Mouse (Mus musculus) embryonic facial prominence, embryonic 15.5 days (tissue): ENCODE measurements around the gene Mad1l1. TPM values are rescaled to one million over a fixed set of nuclear protein-coding genes. Genes with fewer than 3 reads are reported as not detected.

ENCODE experiments used
- ATAC-seq: fragments of 200-750 bp; cut with Nextera tagmentation; 2 replicates; pipeline ENCODE4 v1.8.0; 2017; ENCODE audit warnings: low read depth, moderate TSS enrichment; ENCODE audit not compliant: insufficient number of reproducible peaks, low FRiP score, low TSS enrichment
- H3K27ac ChIP-seq: fragments of 300-500 bp; sonication (generic); replicated peaks from 2 replicates; pipeline ENCODE4 v1.5.1; 2015; ENCODE audit warnings: mild to moderate bottlenecking, inconsistent platforms
- H3K27me3 ChIP-seq: fragments of 300-500 bp; sonication (generic); 2 replicates; pipeline ENCODE4 v1.6.1; 2015; ENCODE audit warnings: inconsistent platforms
- H3K36me3 ChIP-seq: fragments of 300-500 bp; sonication (generic); 2 replicates; pipeline ENCODE4 v1.6.1; 2015; ENCODE audit warnings: mild to moderate bottlenecking, inconsistent platforms
- H3K4me1 ChIP-seq: fragments of 300-500 bp; sonication (generic); 2 replicates; pipeline ENCODE4 v1.6.1; 2015; ENCODE audit warnings: inconsistent platforms
- H3K4me2 ChIP-seq: fragments of 300-500 bp; sonication (generic); replicated peaks from 2 replicates; pipeline ENCODE4 v1.6.1; 2015; ENCODE audit warnings: mild to moderate bottlenecking, inconsistent platforms
- H3K4me3 ChIP-seq: fragments of 300-500 bp; sonication (generic); replicated peaks from 2 replicates; pipeline ENCODE4 v1.5.1; 2015; ENCODE audit warnings: mild to moderate bottlenecking, inconsistent platforms
- H3K9ac ChIP-seq: fragments of 300-500 bp; sonication (generic); 2 replicates; pipeline ENCODE4 v1.6.1; 2015; ENCODE audit warnings: inconsistent platforms
- H3K9me3 ChIP-seq: fragments of 300-500 bp; sonication (generic); replicated peaks from 2 replicates; pipeline ENCODE4 v1.6.1; 2016; ENCODE audit warnings: inconsistent platforms
- WGBS: fragments of 180-500 bp; shearing (Covaris S2); methylation state at CpG from one replicate; pipeline ENCODE4 v1.1.7; 2015; 5-methylcytosine and 5-hydroxymethylcytosine counted together
- polyA plus RNA-seq: library from polyadenylated mRNA; unstranded; fragments of >200 nt; fragmentation: Nextera tagmentation; extraction: Ambion mirVana; gene quantifications from 2 replicates; pipeline ENCODE4 v1.2.1, GENCODE M21; 2015

Mad1l1 gene
- polyA plus RNA-seq, 1 experiment from 2014 or later: 48.2 TPM

DNA sequence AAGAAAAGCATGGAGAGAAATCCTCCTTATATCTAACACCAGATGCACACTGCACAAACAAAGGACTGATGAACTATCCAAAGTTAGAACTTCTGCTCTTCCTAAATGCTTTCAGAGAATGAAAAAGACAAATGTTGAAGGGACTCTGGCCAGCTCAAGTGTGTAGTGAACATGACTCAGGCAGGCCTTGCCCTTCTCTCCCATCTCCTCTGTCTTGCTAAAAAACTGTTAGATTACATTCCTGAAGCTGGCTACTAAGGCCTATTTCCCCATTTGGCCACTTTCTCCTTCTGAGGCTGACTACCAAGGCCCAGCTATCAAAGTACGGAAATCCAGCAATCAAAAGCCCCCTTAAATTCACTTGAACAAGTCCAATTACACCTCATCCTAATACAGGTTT lies 301.7 kb downstream of the Mad1l1 start:
- Histone ChIP-seq H3K36me3 (no peaks in the 10 kb centered on the region), H3K9ac (no peak overlapping the region), H3K27ac (no peak overlapping the region), H3K4me2 (no peak overlapping the region), H3K9me3 (no peaks in the 10 kb centered on the region), H3K4me1 (no peaks in the 10 kb centered on the region), H3K27me3 (no peaks in the 10 kb centered on the region), H3K4me3 (no peak overlapping the region)
- WGBS: 86% methylated on average over 1 of the region's 1 CpGs
- ATAC-seq: no peak

- Histone ChIP-seq H3K4me1 (0 out of 2 replicates have a peak, but pooled peaks cover 5% of the 10 kb centered on the region), H3K9me3 (no peaks in the 10 kb centered on the region), H3K27ac (no peak overlapping the region), H3K36me3 (no peaks in the 10 kb centered on the region), H3K4me2 (no peak overlapping the region), H3K9ac (no peak overlapping the region), H3K27me3 (no peaks in the 10 kb centered on the region), H3K4me3 (no peak overlapping the region)
- ATAC-seq: no peak
- WGBS: 84% methylated on average over 7 of the region's 7 CpGs
These were observed 302.6 kb downstream of the Mad1l1 start for GRCm38 (mm10) chr5:140018780-140019179.

DNA sequence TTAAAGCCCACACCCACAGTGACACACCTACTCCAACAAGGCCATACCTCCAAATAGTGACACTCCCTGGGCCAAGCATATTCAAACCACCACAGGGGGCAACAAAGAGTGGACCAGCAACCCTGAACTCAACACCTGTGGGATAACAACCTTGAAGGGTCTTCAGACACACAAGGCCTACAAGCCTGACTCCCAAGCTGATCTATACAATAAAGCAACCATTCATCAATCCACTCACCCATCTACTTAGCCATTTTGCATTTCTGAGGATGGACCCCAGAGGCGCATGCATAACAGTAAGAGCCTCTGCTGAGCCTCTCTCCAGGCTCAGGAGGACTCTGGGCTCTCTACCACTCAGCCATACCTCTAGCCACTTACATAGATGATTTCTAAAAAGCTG lies 304.5 kb downstream of the Mad1l1 start:
- H3K4me1 ChIP-seq: 0 out of 2 replicates have a peak, but pooled peaks cover 5% of the 10 kb centered on the region
- no peaks in the 10 kb centered on the region for H3K27me3 ChIP-seq
- WGBS: 97% methylated on average over 1 of the region's 1 CpGs
- no peak overlapping the region for H3K9ac ChIP-seq
- H3K27ac ChIP-seq: no peak overlapping the region
- no peak overlapping the region for H3K4me3 ChIP-seq
- H3K36me3 ChIP-seq: no peaks in the 10 kb centered on the region
- H3K4me2 ChIP-seq: no peak overlapping the region
- no peak for ATAC-seq
- no peaks in the 10 kb centered on the region for H3K9me3 ChIP-seq

DNA sequence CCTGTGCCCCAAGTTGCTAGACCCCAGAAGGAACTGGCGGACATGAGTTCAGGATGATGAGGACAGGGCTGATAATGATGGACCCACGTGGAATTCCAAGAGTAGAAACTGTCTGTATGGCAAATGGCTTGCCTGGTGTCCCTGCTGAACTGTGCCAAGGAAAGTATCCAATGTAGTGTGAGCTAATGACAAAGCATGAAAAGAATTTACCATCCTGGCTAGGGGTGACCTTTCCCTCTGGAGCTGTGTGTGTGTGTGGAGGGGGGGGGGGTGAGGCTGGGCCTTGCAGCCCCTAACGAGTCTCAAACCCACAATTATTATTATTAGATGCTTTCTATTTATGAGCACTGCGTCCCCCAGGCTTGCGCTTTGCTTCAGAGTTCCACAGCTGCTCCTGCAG lies 307.7 kb downstream of the Mad1l1 start:
- H3K27me3 ChIP-seq: no peaks in the 10 kb centered on the region
- ATAC-seq: no peak
- no peak overlapping the region for H3K4me2 ChIP-seq
- H3K9ac ChIP-seq: no peak overlapping the region
- no peaks in the 10 kb centered on the region for H3K9me3 ChIP-seq
- H3K36me3 ChIP-seq: no peaks in the 10 kb centered on the region
- H3K4me3 ChIP-seq: no peak overlapping the region
- H3K27ac ChIP-seq: no peak overlapping the region
- 0 out of 2 replicates have a peak, but pooled peaks cover 5% of the 10 kb centered on the region for H3K4me1 ChIP-seq
- WGBS: 68% methylated on average over 5 of the region's 5 CpGs

DNA sequence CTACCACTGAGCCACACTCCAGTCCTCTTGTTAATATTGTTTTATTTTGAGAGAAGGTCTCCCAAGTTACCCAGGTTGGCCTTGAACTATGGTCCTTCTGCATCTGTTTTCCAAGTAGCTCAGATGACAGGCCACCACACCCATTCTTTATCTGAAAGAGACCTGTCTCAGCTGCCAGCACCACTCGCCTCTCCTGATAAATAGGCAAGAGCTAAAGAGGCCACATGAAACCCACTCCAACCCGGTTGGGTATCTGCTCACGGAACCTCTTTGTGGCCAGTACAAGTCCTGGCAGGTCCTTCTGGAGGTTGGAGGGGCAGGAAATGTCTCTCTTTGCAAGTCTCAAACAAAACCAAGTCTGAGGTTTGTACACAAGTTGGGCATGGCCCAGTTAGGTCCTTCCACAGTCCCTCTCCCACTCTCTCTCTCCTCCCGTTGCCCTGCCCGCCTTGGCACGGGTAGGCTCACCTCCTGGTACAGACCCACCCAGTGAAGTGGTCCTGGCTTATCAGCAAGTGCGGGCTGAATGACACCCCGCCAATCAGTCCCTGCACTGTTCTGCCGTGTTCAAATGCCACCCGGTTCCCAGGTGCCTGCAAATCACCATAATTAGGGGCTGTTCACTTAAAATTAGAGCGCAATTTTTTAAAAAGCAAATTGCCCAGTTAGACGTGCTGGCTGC lies 308.9 kb downstream of the Mad1l1 start:
- Histone ChIP-seq H3K9me3 (no peaks in the 10 kb centered on the region), H3K4me2 (no peak overlapping the region), H3K4me3 (no peak overlapping the region), H3K36me3 (peaks cover 4% of the 10 kb centered on the region; the same call in 1 of the 2 replicates), H3K4me1 (peaks cover 8% of the 10 kb centered on the region; the same call in 1 of the 2 replicates), H3K27me3 (no peaks in the 10 kb centered on the region), H3K9ac (no peak overlapping the region), H3K27ac (no peak overlapping the region)
- 79% methylated on average over 12 of the region's 12 CpGs for WGBS
- ATAC-seq: no peak

DNA sequence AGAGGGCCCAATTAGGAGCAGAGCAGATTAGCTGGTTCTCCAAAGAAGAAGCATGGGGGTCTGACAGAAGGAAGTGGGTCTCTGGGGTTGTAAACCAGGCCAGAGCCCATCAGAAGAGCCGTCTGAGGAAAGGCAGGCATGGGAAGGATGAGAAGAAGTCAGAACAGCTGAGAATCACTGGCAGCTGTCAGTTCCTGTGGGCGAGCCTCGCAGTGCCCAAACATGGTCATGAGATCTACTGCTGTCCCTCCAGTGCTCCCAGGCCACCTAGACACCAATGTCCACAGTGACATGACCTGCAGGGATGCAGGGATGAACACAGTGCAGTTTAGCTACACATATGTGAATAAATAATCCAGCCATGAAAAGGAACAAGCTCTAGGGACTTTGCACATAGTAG lies 310.9 kb downstream of the Mad1l1 start:
- H3K9ac ChIP-seq: no peak overlapping the region
- no peak overlapping the region for H3K4me3 ChIP-seq
- peaks cover 15% of the 10 kb centered on the region; the same call in 1 of the 2 replicates for H3K4me1 ChIP-seq
- WGBS: 62% methylated on average over 3 of the region's 3 CpGs
- no peaks in the 10 kb centered on the region for H3K27me3 ChIP-seq
- no peak overlapping the region for H3K27ac ChIP-seq
- no peak for ATAC-seq
- H3K4me2 ChIP-seq: no peak overlapping the region
- H3K36me3 ChIP-seq: peaks cover 4% of the 10 kb centered on the region; the same call in 1 of the 2 replicates
- no peaks in the 10 kb centered on the region for H3K9me3 ChIP-seq

- ATAC-seq: no peak
- no peak overlapping the region for H3K4me2 ChIP-seq
- peaks cover 4% of the 10 kb centered on the region; the same call in 1 of the 2 replicates for H3K36me3 ChIP-seq
- H3K9me3 ChIP-seq: no peaks in the 10 kb centered on the region
- H3K9ac ChIP-seq: no peak overlapping the region
- no peak overlapping the region for H3K4me3 ChIP-seq
- no peaks in the 10 kb centered on the region for H3K27me3 ChIP-seq
- WGBS: 72% methylated on average over 7 of the region's 7 CpGs
- peaks cover 12% of the 10 kb centered on the region; the same call in 1 of the 2 replicates for H3K4me1 ChIP-seq
- H3K27ac ChIP-seq: no peak overlapping the region
These were observed 312.2 kb downstream of the Mad1l1 start for GRCm38 (mm10) chr5:140009083-140009655.

DNA sequence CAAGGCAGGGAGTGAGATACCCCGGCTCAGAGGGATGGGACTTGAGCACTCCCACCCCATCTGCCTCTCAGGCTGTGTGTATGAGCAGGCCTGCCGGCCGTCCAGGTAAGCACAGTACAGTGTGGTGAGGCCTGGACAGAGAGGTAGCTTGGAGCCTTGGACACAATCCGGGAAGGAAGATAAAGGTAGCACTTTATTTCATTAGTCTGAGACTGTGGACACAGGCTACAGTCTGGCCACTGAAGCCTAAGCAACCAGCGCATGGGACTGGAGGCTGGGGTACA lies 312.9 kb downstream of the Mad1l1 start:
- Histone ChIP-seq H3K4me2 (no peak overlapping the region), H3K9ac (no peak overlapping the region), H3K27ac (no peak overlapping the region), H3K4me1 (peaks cover 10% of the 10 kb centered on the region; the same call in 1 of the 2 replicates), H3K36me3 (peaks cover 4% of the 10 kb centered on the region; the same call in 1 of the 2 replicates), H3K4me3 (no peak overlapping the region), H3K27me3 (no peaks in the 10 kb centered on the region), H3K9me3 (no peaks in the 10 kb centered on the region)
- ATAC-seq: no peak; the same call in 1 of the 2 replicates
- WGBS: 69% methylated on average over 5 of the region's 5 CpGs

- H3K9me3 ChIP-seq: no peaks in the 10 kb centered on the region
- ATAC-seq: no peak
- H3K4me3 ChIP-seq: no peak overlapping the region
- H3K4me1 ChIP-seq: peaks cover 10% of the 10 kb centered on the region; the same call in 1 of the 2 replicates
- WGBS: 39% methylated on average over 9 of the region's 9 CpGs
- no peak overlapping the region for H3K9ac ChIP-seq
- no peak overlapping the region for H3K4me2 ChIP-seq
- no peaks in the 10 kb centered on the region for H3K27me3 ChIP-seq
- H3K27ac ChIP-seq: no peak overlapping the region
- H3K36me3 ChIP-seq: peaks cover 4% of the 10 kb centered on the region; the same call in 1 of the 2 replicates
These were observed 313.5 kb downstream of the Mad1l1 start for GRCm38 (mm10) chr5:140007656-140008522.

DNA sequence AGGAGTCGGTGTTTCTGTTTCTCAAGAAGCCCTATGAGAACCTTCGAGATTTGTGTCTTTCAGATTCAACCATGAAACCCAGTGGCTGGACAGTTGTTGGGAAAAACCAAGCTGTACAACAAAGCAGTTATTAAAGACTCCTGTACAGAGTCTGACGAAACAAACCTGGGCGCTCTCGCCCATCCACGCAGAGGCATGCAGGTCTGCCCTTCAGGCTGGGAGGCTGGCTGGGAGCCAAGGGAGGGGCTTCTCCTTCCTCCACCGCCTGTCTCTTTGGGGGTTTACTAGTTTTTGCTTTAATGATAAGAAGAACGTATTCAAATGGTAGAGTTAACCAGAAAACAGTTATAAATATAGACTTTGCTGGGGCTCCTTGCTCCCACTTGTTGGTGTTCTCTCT lies 314.5 kb downstream of the Mad1l1 start:
- H3K36me3 ChIP-seq: peaks cover 4% of the 10 kb centered on the region; the same call in 1 of the 2 replicates
- 0 out of 2 replicates have a peak overlapping the region, but pooled peaks have one; percentile 30 for H3K27ac ChIP-seq
- no peaks in the 10 kb centered on the region for H3K9me3 ChIP-seq
- 41% methylated on average over 8 of the region's 8 CpGs for WGBS
- no peak overlapping the region for H3K9ac ChIP-seq
- no peak for ATAC-seq
- H3K4me3 ChIP-seq: no peak overlapping the region
- H3K4me2 ChIP-seq: no peak overlapping the region
- H3K27me3 ChIP-seq: no peaks in the 10 kb centered on the region
- H3K4me1 ChIP-seq: peaks cover 10% of the 10 kb centered on the region; the same call in 1 of the 2 replicates

- 0 out of 2 replicates have a peak, but pooled peaks cover 7% of the 10 kb centered on the region for H3K4me1 ChIP-seq
- H3K4me3 ChIP-seq: no peak overlapping the region
- no peaks in the 10 kb centered on the region for H3K27me3 ChIP-seq
- H3K36me3 ChIP-seq: no peaks in the 10 kb centered on the region
- H3K4me2 ChIP-seq: no peak overlapping the region
- ATAC-seq: no peak
- WGBS: 49% methylated on average over 3 of the region's 3 CpGs
- H3K9ac ChIP-seq: no peak overlapping the region
- no peak overlapping the region for H3K27ac ChIP-seq
- no peaks in the 10 kb centered on the region for H3K9me3 ChIP-seq
These were observed 318.8 kb downstream of the Mad1l1 start for GRCm38 (mm10) chr5:140002541-140002940.
